Mouse (Mus musculus) ovary, adult 18-20 months (tissue): ENCODE data around the gene Cldn8.

Source experiments
- DNase-seq: peaks from one replicate; pipeline ENCODE4 v3.0.0; 2022; ENCODE audit warnings: low spot score, mixed read lengths

The Cldn8 gene

GRCm38 (mm10) chr16:88563045-88563913 is at the start of gene Cldn8:
Gene Cldn8, minus strand, starts transcription at chr16:88563183.
- DNase-seq: no peak

GRCm38 (mm10) chr16:88612712-88613111 is 49.7 kb upstream of the Cldn8 start:
- no peak for DNase-seq

GRCm38 (mm10) chr16:88611922-88612321 is 48.9 kb upstream of the Cldn8 start, which contains the start of gene Krtap24-1:
Gene Krtap24-1, minus strand, starts transcription at chr16:88612279.
- DNase-seq: no peak

GRCm38 (mm10) chr16:88604570-88604969 is 41.6 kb upstream of the Cldn8 start:
- no peak for DNase-seq

- DNase-seq: no peak
Observed at GRCm38 (mm10) chr16:88602464-88602863, 39.5 kb upstream of the Cldn8 start.

- DNase-seq: no peak
Observed at GRCm38 (mm10) chr16:88600303-88600702, 37.3 kb upstream of the Cldn8 start.

GRCm38 (mm10) chr16:88599504-88600237 is 36.7 kb upstream of the Cldn8 start:
- no peak for DNase-seq

GRCm38 (mm10) chr16:88592758-88593157 is 29.8 kb upstream of the Cldn8 start:
- no peak for DNase-seq

- DNase-seq: no peak
Observed at GRCm38 (mm10) chr16:88583338-88583737, 20.4 kb upstream of the Cldn8 start.

GRCm38 (mm10) chr16:88575885-88576679 is 13.1 kb upstream of the Cldn8 start:
- no peak for DNase-seq

- DNase-seq: no peak
Observed at GRCm38 (mm10) chr16:88572904-88573404, 10.0 kb upstream of the Cldn8 start.

- no peak for DNase-seq
Observed at GRCm38 (mm10) chr16:88570136-88570535, 7.2 kb upstream of the Cldn8 start.

GRCm38 (mm10) chr16:88569732-88570131 is 6.7 kb upstream of the Cldn8 start:
- DNase-seq: no peak

- DNase-seq: no peak
Observed at GRCm38 (mm10) chr16:88569096-88569495, 6.1 kb upstream of the Cldn8 start.

GRCm38 (mm10) chr16:88561617-88562164 is 1.3 kb downstream of the Cldn8 start:
- DNase-seq: no peak

- DNase-seq: no peak
Observed at GRCm38 (mm10) chr16:88542488-88542887, 20.5 kb downstream of the Cldn8 start.

GRCm38 (mm10) chr16:88539841-88540487 is 23.0 kb downstream of the Cldn8 start:
- DNase-seq: no peak

- DNase-seq: no peak
Observed at GRCm38 (mm10) chr16:88511348-88511747, 51.6 kb downstream of the Cldn8 start.
